Mouse (Mus musculus) cerebellum, postnatal 36 days (tissue): ENCODE data around the gene Mat2a.
A peak's percentile ranks its signal among the peaks of the same experiment; 100 is the strongest.

Experiments
- DNase-seq, 2 experiments: peaks; one replicate each; pipeline ENCODE4 v3.0.0; 2021 to 2022; ENCODE audit warnings: mixed read lengths in 2 of 2

Gene Mat2a

DNA sequence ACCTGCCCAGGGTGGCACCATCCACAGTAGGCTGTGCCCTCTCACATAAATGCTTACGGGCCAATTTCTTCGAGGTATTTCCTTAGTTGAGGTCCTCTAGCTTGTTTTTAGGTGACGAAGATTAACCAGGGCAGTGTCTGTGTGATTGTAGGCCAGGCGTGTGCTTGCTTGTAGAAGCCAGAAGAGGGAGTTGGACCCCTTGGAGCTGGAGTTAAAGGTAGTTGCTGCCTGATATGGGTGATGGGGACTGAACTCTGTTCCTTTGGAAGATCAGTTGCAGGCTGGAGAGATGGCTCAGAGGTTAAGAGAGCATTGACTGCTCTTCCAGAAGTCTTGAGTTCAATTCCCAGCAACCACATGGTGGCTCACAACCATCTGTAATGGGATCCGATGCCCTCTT, 24.2 kb downstream of the Mat2a start:
- DNase-seq: no peak

DNA sequence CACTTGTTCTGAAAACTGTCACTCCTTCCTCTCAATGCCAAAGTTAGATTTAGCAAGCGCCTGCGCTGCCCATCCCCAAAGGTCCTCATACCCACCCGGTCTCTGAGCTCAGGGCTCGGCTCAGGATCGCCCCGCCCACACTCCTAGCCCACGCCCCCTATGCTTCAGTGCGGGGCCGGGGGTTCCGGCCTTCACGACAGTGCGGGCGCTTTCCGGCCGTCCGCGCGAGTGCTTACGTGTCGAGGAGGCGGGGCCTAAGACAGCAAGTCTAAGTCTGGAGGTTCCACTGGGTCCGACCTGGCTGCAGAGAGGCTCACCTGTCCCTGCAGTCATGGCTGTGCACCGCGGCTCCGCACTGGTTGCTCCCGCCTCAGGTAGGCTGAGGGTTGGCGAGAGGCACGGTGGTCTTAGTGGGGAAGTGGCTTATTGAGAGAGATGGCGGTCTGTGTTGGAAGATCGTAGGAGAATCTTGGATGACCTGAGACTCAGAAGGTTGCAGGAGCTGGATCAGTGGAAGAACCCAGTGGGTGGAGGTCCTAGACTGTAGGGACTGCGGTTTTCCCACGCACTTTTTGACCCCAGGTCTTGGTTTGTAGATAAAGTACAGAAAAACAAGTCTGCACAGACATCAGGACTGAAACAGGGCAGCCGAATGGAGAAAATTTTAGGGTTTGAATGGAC, 25.1 kb downstream of the Mat2a start, which contains the start of gene Ggcx:
Ggcx (plus strand) TSS at position 233 of the 681 bp plus-strand sequence.
- DNase-seq: peak; percentile 93

DNA sequence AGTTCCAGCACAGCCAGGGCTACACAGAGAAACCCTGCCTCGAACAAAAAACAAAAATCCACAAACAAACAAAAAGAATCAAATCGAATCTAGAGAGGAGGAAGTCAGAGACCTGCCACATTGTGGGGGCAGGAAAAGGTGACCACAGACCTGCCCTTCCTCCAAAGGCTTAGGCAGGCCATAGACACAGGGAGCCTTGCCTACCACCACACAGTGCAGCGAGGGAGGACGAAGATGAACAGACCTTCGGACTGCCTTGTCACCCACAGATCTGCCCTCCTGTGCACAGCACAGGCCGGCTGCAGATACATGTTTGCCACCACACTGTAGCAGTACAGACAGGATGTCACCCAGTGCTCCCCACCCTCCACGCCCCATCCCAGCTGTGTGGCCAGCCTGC, 28.8 kb downstream of the Mat2a start:
- no peak for DNase-seq

DNA sequence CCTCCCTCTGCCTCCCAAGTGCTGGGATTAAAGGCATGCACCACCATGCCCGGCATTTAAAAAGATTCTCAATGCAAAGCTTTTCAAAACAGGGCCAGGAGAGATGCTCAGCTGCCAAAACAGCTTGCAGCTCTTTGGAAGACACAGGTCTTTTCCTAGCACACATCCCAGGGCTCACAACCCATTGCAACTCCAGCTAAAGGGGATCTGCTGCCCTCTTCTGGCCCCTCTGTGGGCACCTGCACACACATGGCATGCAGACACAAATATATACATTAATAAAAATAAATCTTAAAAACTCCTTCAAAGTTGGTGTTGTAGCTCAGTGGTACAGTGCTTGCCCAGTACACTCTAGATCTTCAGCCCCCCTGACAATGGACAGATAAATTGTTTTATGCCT, 29.4 kb downstream of the Mat2a start:
- no peak for DNase-seq

DNA sequence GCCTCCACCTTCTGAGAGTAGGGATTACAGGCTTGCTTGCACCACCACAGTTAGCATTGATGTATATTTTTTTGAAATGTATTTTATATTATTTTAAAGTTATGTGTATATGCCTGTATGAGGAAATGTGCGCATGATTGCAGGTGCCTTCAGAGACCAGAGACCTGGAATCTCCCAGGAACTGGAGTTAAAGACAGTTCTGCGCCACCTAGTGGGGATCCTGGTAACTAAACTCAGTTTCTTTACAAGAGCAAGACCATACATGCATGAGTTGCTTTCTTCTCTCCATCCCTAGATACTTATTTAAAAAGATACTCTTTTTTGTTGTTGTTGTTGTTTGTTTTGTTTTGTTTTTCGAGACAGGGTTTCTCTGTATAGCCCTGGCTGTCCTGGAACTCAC, 29.8 kb downstream of the Mat2a start:
- DNase-seq: peak; percentile 69 to 77

DNA sequence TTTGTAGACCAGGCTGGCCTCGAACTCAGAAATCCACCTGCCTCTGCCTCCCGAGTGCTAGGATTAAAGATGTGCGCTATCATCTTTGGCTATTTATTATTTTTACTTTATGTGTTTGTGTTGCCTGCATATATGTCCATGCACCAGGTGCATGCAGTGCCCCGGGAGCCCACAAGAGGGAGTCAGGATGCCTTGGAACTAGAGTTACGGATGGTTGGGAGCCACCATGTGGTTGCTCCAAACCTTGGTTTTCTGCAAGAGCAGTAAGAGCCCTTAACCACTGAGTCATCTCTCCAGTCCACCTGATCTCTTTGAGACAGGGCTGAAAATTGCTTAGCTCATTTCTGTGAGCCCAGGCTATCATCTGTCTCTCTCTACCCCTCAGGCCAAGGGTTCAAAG, 32.2 kb downstream of the Mat2a start:
- DNase-seq: peak; percentile 84 to 85

DNA sequence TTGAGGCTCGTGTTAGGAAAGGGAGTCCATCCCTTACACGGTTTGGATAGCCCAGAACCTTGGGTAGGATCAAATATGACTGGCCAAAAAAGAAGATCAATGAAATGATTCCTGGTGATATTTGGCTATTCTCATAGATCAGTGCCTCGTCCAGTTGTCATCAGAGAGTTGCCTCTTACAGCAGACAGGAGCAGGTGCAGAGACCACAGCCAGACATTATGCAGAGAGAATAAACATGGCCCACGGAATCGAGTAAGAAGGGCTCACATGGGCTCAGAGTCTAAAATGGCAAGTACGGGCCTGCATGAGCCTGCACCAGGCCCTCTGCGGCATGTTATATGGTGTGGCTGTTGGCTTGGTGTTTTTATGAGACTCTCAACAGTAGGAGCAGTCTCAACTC, 34.0 kb downstream of the Mat2a start:
- DNase-seq: no peak

DNA sequence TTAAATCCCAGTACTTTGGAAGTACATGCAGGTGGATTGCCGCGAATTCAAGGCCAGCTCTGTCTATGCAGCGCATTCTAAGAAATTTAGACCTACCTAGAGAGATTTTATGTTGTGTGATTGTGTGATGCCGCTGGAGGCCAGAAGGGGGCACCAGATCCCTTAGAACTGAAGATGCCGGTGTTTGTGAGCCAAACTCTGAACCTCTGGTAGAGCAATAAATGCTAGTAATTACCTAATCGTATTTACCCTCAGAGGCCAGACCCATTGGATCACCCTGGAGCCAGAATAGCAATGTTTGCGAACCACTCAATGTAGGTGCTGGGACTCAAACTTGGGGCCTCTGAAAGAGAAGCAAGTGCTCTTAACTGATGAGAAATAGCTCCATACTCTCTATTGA, 37.5 kb downstream of the Mat2a start:
- DNase-seq: peak; percentile 69 to 81

DNA sequence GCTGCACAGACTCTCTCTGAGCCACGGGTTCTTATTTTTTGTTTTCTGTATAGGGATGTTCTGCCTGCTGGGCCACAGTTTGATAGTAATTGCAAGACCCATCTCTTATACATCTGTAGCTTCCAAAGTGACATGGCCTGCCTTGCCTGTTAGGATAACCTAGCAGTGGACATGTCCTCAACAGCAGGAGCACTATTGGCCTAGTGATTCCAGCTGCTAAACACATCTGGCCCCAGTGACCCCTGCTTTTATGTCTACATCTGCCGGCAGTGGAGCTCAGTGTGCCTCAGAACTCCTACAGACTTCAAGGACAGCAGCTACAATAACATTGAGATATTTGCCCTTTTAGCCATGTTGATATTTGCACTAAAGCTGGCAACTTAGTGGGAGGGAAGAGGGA, 39.4 kb downstream of the Mat2a start:
- DNase-seq: no peak

DNA sequence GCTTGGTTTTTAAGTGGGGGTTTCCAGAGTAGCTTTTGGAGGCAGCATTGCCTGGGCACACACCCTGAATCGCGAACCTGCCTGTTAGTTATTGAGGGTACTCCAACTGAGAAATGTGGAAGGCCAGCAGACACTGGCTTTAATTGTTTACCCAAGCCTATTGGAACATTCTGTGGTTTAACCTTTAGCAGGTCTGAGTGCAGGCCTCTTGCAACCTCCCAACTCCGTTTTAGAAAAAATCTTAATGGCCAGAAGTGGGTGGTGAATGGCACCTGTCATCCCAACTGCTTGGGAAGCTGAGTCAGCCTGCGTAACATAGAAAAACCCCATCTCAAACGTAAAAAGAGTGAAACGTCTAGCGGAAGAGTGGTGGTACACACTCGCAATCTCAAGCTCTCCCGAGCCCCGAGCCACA, 42.5 kb downstream of the Mat2a start:
- no peak for DNase-seq

DNA sequence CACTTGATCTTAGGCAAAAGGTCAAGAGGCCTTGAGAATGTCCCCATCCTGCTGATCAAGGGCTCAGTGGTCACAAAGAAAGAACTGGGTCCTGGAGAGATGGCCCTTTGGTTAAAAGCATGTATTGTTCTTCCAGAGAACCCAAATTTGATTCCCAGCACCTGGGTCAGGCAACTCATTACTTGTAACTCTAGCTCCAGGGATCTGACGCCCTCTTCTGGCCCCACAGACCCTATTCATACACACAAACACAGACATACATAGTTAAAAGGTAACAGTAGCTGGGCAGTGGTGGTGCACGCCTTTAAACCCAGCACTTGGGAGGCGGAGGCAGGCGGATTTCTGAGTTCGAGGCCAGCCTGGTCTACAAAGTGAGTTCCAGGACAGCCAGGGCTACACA, 47.0 kb downstream of the Mat2a start:
- no peak for DNase-seq

DNA sequence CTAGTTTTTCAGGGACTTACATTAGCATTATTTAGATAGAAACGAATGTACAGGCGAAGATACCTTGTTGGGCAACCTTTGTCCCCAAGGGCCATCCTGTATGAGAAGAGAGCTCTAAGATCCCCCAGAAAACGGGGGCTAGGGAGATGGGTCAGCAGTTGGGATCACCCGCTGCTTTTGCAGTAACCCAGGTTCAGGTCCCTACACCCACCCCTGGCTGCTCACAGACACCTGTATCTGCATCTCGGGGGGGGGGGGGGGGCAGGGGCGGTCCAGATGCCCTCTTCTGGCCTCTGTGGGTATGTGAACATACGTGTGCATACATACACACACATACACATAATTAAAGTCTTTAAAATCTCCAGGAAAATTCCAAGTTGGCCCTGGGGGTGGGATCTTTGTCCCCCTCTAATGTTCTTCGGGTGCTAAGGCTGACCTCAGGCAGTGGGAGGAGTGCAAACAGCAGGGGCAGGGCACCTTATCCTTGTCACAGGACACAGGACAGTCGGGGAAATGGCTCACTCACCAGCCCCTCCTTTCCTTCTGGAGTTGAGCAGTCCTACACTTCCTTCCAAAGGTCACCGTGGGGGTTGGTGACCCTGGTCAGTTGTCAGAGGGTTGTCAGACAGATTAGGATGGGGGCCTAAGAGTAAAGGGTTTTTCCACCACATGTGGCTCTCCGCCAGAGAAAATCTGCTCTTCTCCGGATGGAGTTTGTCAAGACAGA, 48.4 kb downstream of the Mat2a start:
- no peak for DNase-seq

DNA sequence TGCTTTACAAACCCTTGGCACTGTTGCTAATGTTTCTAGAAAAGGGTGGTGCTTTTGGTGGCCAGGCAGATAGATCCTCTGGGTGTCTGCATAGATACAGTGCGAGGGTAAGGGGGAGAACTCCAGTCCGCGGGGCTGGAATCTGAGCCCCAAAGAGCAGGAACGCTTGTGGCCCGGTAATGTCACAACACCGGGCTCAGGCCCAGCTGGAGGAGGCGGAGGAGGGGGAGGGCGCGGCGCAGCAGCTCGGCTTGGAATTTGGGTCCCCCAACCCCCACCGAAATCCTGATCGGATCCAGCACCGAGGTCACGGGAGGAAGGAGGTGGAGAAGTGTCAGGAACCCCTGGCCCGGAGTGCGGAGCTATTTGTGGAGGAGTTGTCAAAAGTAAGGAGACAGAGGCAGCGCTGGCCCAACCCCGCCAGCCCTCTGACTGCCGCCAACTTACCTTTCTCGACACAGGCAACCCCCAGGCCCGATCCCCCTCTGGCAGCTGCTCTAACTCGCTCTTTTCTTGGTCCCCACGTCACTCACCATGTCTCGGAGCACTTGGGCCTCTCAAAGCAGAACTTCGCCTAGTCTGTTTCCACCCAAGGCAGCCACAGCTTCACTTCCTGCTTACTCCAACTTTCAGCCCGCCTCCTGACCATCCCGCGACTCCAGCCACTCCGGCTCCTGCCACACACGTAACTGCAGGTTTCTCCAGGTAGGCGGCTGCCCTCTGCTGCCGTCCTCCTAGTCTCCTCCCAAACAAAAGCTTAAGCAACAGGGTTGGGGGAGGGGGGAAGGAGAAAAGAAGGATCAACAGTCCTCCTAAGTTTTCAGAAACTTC, 49.2 kb downstream of the Mat2a start, which contains the start of gene Vamp8:
Vamp8 (minus strand) TSS at position 763 of the 831 bp plus-strand sequence.
- DNase-seq: peak; percentile 57 to 60

DNA sequence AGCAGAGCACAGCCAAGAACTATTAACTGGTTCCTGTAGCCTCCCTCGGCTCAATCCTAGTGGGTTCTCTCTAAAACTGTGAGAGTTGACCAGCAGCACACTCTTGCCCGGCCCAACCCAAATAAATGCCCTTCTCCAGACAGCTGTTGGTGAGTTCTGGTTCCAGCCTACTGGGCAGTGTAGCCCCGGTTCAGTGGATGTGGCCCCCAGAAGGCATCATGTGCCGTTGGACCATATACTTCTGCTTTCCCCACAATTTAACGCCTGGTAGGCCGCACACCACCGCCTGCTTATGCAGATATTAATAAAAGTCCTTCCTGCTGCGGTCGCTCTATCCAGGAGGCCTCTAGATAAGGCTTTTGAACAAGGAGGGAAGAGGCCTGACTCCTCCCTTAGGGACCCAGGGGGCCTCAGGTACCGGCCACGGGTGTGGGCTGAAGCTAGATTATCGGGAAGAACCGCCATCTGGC, 49.9 kb downstream of the Mat2a start:
- peak in 1 of 2 experiments; percentile 51 for DNase-seq

DNA sequence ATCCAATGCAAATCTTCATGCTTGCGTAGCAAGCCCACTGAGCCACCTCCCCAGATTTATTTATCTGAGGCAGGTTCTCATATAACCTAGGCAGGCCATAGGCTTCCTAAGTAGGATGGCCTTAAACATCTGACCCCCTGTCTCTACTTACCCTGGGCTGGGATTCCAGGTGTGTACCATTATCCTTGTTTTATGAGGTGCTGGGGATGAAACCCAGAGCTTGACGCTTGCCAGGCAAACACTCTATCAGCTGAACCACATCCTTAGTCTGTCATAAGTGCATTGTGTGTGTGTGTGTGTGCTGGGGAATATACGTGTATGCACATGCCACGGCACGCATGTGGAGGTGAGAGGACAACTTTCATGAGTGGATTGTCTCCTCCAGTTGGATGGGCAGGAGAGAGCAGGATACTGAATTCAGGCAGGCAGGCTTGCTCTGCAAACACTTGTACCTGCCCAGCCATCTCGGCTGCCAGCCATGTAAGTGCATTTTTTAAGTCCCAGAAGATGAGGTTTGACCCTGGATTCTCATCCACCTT, 50.5 kb downstream of the Mat2a start:
- DNase-seq: no peak

DNA sequence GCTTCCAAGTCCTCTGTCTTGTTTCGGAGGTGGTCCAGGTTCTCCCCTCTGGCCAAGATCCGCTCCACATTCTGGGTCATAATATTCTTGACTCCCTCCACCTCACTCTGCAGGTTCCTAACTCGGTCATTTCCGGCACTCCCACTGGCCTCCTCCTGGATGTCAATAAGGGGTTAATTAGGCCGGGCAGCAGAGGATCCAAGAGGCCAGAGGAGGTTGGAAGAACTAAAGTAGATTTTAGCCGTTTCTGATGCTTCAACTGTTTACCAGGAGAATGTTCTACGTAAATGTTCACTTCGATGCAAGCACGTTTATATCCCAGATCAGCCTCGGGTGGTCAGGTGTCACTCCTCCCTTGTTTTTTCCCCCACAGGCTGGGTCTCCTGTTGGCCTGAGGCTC, 51.1 kb downstream of the Mat2a start:
- DNase-seq: no peak

DNA sequence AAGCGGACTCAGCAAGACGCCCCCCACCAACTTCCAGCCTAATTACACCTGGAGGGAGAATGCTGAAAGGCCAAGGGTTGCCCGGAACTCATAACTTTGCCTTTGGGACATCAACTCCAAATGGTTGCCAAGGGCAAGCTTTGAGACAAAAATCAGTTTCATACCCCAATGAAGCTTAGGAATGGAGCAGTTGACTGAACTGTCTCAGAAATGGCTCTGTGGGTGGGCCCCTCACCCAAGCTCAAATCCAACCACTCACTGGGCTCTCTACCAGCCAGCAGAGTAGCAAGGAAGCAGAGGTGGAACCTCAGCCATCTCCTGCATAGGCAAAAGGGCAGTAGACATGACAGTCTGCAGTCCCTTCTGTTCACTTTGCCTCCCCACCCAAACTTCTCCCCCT, 51.5 kb downstream of the Mat2a start:
- DNase-seq: no peak

DNA sequence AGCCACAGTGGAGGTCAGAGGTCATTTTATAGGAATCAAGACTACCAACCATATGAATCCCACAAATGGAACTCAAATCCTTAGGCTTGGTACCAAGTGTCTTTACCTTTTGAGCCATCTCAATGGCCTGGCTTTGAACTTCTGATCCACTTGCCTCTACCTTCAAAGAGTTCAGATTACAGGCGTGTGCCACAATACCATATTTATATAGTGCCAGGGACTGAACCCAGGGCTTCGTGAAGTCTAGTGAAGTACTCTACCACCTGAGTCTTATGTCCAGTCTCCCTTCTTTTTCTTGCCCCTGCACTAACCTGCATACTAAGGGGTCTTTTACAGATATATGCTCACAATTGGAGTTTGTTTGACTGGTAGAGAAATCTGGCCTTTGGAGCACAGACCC, 52.8 kb downstream of the Mat2a start:
- no peak for DNase-seq

DNA sequence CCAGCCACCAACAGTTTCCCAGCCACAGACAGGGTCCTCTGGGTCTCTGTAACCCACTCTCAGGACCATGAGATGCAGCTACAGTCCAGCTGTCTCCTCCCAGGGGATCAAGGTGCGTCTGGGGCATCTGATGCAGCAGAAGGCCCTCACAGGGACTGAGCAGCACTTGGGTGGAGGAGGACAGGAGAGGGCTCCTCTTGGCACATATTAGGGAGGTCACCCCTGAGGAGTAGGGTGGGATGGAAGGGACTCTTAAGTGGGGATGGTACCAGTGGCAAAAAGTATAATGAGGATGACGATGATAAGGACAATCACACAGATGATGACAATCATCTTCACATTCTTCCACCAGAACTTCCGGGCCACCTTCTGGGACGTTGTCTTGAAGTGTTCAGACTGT, 54.1 kb downstream of the Mat2a start:
- DNase-seq: no peak

DNA sequence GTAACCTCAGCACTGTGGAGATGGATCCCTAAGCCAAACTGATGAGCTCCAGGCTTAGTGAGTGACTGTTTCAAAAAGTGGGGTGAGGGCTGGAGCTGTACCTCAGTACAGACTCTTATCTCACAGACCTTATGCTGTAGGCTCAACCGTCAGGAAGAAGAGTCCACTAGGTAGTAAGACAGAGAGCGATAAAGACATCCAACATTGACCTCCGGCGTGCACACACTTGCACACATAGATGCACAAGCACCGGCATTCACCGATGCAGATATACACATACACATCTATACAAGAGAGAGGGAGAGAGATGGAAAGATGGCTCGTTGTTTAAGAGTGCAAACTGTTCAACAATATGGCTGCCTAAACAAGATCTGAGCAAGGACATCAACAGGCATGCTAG, 55.4 kb downstream of the Mat2a start:
- DNase-seq: no peak

DNA sequence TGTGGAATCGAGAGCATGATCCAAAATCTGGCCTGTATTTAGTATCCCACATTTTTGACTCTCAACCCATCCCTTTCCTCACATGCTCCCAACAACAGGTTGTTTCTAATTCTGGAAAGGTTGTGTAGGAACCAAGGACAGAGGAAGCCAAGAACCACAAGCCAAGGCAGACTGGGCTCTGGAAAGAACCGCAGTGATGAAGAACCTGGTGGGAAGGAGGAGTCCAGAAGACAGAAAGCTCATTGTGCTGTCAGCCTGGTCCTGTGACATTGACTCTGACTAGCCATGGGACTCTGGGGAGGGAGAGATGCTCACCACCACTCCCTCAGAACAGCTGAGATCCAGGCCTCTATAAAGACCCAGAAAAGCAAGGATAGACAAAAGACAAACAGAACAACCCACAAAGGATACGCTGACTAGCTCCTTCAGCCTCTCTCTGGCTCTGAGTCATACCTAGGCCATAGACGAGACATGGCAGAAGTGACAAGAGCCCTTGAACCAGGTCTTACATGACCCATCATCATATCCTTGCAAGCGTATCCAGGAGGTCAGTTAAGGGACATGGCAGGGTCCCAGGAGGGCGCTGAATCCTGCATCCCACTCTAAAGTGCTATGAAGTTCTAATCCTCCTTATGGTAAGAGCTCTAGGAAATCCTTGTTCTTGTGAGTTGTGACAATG, 56.1 kb downstream of the Mat2a start:
- DNase-seq: no peak
